Mouse (Mus musculus) embryonic fibroblast, embryonic 13.5 days (primary cell): ENCODE results near the gene Timm17a.

Source experiments
- CTCF ChIP-seq: IDR thresholded peaks from 2 replicates; pipeline ENCODE4 v1.5.1; 2011; ENCODE audit warnings: mild to moderate bottlenecking, control low read depth, low read length, moderate library complexity, borderline replicate concordance; ENCODE audit not compliant: insufficient read depth
- POLR2A ChIP-seq: IDR thresholded peaks from 2 replicates; pipeline ENCODE4 v1.6.1; 2011; ENCODE audit warnings: low read depth, mild to moderate bottlenecking, control low read depth, low read length, moderate library complexity

- no peak for TF ChIP-seq CTCF
- no peak for TF ChIP-seq POLR2A
These were observed 50.3 kb downstream of the Timm17a start for GRCm38 (mm10) chr1:135263316-135263715.
